In genomic region chr4:140701716-140702561, GRCm38 (mm10) we compare ENCODE assay signal across 8 mouse cellular contexts. TPM values are rescaled to one million over a fixed set of nuclear protein-coding genes. Genes with fewer than 3 reads are reported as not detected.
A peak's percentile ranks its signal among the peaks of the same experiment; 100 is the strongest.
DNase-seq lines count a peak whose midpoint lies in the region; ATAC-seq and TF ChIP-seq lines count a peak whose summit lies in the region.

No protein-coding gene starts in this region.

- no peak for TF ChIP-seq CTCF in heart, adult 2 months (IDR thresholded peaks at IDR 0.05)
- TF ChIP-seq CTCF in stomach, postnatal 0 days (IDR thresholded peaks at IDR 0.05; ENCODE audit: low read depth), result no peak

- H3K36me3 ChIP-seq in heart, adult 2 months (ENCODE audit: control insufficient read depth, insufficient read depth, low read length), result no peaks in the 10 kb centered on the region
- H3K36me3 ChIP-seq in heart, embryonic 10.5 days, result peaks cover 26% of the 10 kb centered on the region
- peaks cover 26% of the 10 kb centered on the region for H3K36me3 ChIP-seq in midbrain, embryonic 12.5 days
- no peaks in the 10 kb centered on the region for H3K36me3 ChIP-seq in stomach, postnatal 0 days (ENCODE audit: control insufficient read depth, insufficient read depth, low read length)

- no peaks in the 10 kb centered on the region for H3K79me2 ChIP-seq in heart, adult 2 months (replicated peaks; ENCODE audit: control insufficient read depth, insufficient read depth, low read length)

- peak; percentile 35; the same call in 1 of the 2 replicates for ATAC-seq in midbrain, embryonic 12.5 days (ENCODE audit: low FRiP score, low read depth)
- peak; percentile 4; the same call in 1 of the 2 replicates for ATAC-seq in stomach, postnatal 0 days (ENCODE audit: low FRiP score, low TSS enrichment)

- H3K27ac ChIP-seq in heart, adult 2 months, result peak overlapping the region; percentile 77
- peak overlapping the region; percentile 98 for H3K27ac ChIP-seq in heart, embryonic 10.5 days
- peak overlapping the region; percentile 100 for H3K27ac ChIP-seq in midbrain, embryonic 12.5 days (replicated peaks)
- peak overlapping the region; percentile 95 for H3K27ac ChIP-seq in stomach, postnatal 0 days (replicated peaks)

- TF ChIP-seq EP300 in heart, adult 2 months (IDR thresholded peaks at IDR 0.05; ENCODE audit: insufficient read depth, low read depth, low read length), result no peak
- TF ChIP-seq EP300 in stomach, postnatal 0 days (optimal IDR thresholded peaks at IDR 0.05), result no peak

- peak overlapping the region; percentile 77 for H3K9ac ChIP-seq in heart, adult 2 months (ENCODE audit: low read depth, low read length)
- peak overlapping the region; percentile 99 for H3K9ac ChIP-seq in midbrain, embryonic 12.5 days (replicated peaks)
- peak overlapping the region; percentile 88 for H3K9ac ChIP-seq in stomach, postnatal 0 days (ENCODE audit: low read length)

- TF ChIP-seq POLR2A in heart, adult 2 months (IDR thresholded peaks at IDR 0.05; ENCODE audit: insufficient read depth, low read depth, low read length), result no peak

- intact Hi-C loops in heart, adult 2 months (cut with DNase I), result loop anchor here (1.0 kb wide), 1 partner anchor 40 kb away; no protein-coding TSS in a partner anchor

- peak; percentile 61 to 64 for DNase-seq in heart, adult 2 months
- DNase-seq in heart, adult 9 months (ENCODE audit: low spot score in 2 of 2), result no peak
- peak; percentile 53 for DNase-seq in adrenal gland, postnatal 10 days
- DNase-seq in heart, embryonic 10.5 days (ENCODE audit: low spot score), result no peak
- DNase-seq in kidney, postnatal 25 days, result peak; percentile 27 to 67
- DNase-seq in stomach, postnatal 0 days (ENCODE audit: low spot score), result peak; percentile 56
- DNase-seq in urinary bladder, postnatal 10 days (ENCODE audit: low spot score), result no peak

- peaks cover 5% of the 10 kb centered on the region for H3K4me1 ChIP-seq in heart, adult 2 months (ENCODE audit: control insufficient read depth, insufficient read depth, low read length)
- H3K4me1 ChIP-seq in heart, embryonic 10.5 days, result peaks cover 44% of the 10 kb centered on the region
- peaks cover 44% of the 10 kb centered on the region for H3K4me1 ChIP-seq in midbrain, embryonic 12.5 days
- H3K4me1 ChIP-seq in stomach, postnatal 0 days (replicated peaks; ENCODE audit: control insufficient read depth, insufficient read depth), result peaks cover 2% of the 10 kb centered on the region; the same call in 1 of the 2 replicates

- H3K27me3 ChIP-seq in heart, adult 2 months (ENCODE audit: control insufficient read depth, insufficient read depth, low read length), result no peaks in the 10 kb centered on the region
- H3K27me3 ChIP-seq in heart, embryonic 10.5 days (ENCODE audit: insufficient read depth, poor library complexity, severe bottlenecking), result peaks cover 25% of the 10 kb centered on the region
- H3K27me3 ChIP-seq in midbrain, embryonic 12.5 days, result peaks cover 33% of the 10 kb centered on the region
- H3K27me3 ChIP-seq in stomach, postnatal 0 days (ENCODE audit: control insufficient read depth, insufficient read depth, low read length), result no peaks in the 10 kb centered on the region

- no peaks in the 10 kb centered on the region for H3K9me3 ChIP-seq in heart, embryonic 10.5 days
- no peaks in the 10 kb centered on the region for H3K9me3 ChIP-seq in midbrain, embryonic 12.5 days
- H3K9me3 ChIP-seq in stomach, postnatal 0 days (ENCODE audit: control insufficient read depth, low read length), result no peaks in the 10 kb centered on the region

- peak overlapping the region; percentile 90 for H3K4me3 ChIP-seq in heart, adult 2 months
- H3K4me3 ChIP-seq in heart, embryonic 10.5 days, result peak overlapping the region; percentile 96
- peak overlapping the region; percentile 97 for H3K4me3 ChIP-seq in midbrain, embryonic 12.5 days
- H3K4me3 ChIP-seq in stomach, postnatal 0 days (ENCODE audit: low read depth, low read length), result peak overlapping the region; percentile 75

- 2% methylated on average over 95 of the region's 107 CpGs for WGBS in heart, adult 2 months
- WGBS in heart, embryonic 10.5 days, result 6% methylated on average over 86 of the region's 107 CpGs
- under 1% methylated on average over 44 of the region's 107 CpGs for WGBS in midbrain, embryonic 12.5 days
- WGBS in stomach, postnatal 0 days, result under 1% methylated on average over 49 of the region's 107 CpGs

- peak overlapping the region; percentile 82 for H3K4me2 ChIP-seq in midbrain, embryonic 12.5 days (replicated peaks)
- peak overlapping the region; percentile 91 for H3K4me2 ChIP-seq in stomach, postnatal 0 days (replicated peaks; ENCODE audit: low read depth)

RNA-seq across cellular contexts. Expression of gene Rcc2, which starts 1.6 kb away (rescaled TPM):
- 10 to 100 TPM; 13.7 to 14.2 TPM for total RNA-seq in heart, adult 2 months (2021)
- 12.4 and 14.1 TPM in 2 replicates for polyA plus RNA-seq in heart, adult 2 months (2012; rRNA removed)
- total RNA-seq in adrenal gland, postnatal 10 days (2021), result 10 to 100 TPM; 69.2 to 74.3 TPM
- polyA plus RNA-seq in heart, embryonic 10.5 days (2016; fragmentation: Nextera tagmentation; extraction: Ambion mirVana), result 18.0 and 29.0 TPM in 2 replicates
- 72.2 and 75.5 TPM in 2 replicates for polyA plus RNA-seq in midbrain, embryonic 12.5 days (2016; fragmentation: Nextera tagmentation; extraction: Ambion mirVana)
- 18.9 and 20.4 TPM in 2 replicates for polyA plus RNA-seq in stomach, postnatal 0 days (2015; fragmentation: Nextera tagmentation; extraction: Ambion mirVana)

RNA-seq across cellular contexts. Expression of gene Arhgef10l, which starts 36.1 kb away (rescaled TPM):
- 10 to 100 TPM; 61.0 to 74.4 TPM for total RNA-seq in heart, adult 2 months (2021)
- 54.7 and 75.6 TPM in 2 replicates for polyA plus RNA-seq in heart, adult 2 months (2012; rRNA removed)
- 10 to 100 TPM; 17.5 to 25.7 TPM for total RNA-seq in adrenal gland, postnatal 10 days (2021)
- polyA plus RNA-seq in heart, embryonic 10.5 days (2016; fragmentation: Nextera tagmentation; extraction: Ambion mirVana), result 13.3 and 14.9 TPM in 2 replicates
- polyA plus RNA-seq in midbrain, embryonic 12.5 days (2016; fragmentation: Nextera tagmentation; extraction: Ambion mirVana), result 34.2 and 36.5 TPM in 2 replicates
- polyA plus RNA-seq in stomach, postnatal 0 days (2015; fragmentation: Nextera tagmentation; extraction: Ambion mirVana), result 11.3 and 12.7 TPM in 2 replicates

RNA-seq across cellular contexts. Expression of gene Padi6, which starts 40.5 kb away (rescaled TPM):
- total RNA-seq in heart, adult 2 months (2021), result not detected
- polyA plus RNA-seq in heart, adult 2 months (2012; rRNA removed), result not detected in 2 replicates
- under 1 TPM in 1 of 2 experiments, not detected in 1; 0.55 TPM for total RNA-seq in adrenal gland, postnatal 10 days (2021)
- polyA plus RNA-seq in heart, embryonic 10.5 days (2016; fragmentation: Nextera tagmentation; extraction: Ambion mirVana), result not detected in 2 replicates
- polyA plus RNA-seq in midbrain, embryonic 12.5 days (2016; fragmentation: Nextera tagmentation; extraction: Ambion mirVana), result not detected in 2 replicates
- polyA plus RNA-seq in stomach, postnatal 0 days (2015; fragmentation: Nextera tagmentation; extraction: Ambion mirVana), result not detected in 2 replicates

Comparison
In these comparisons a context has a peak if more than half of its experiments do, and no peak if none do; other contexts are left out.
1. DNase-seq: peak in heart, adult 2 months (2 of 2), adrenal gland, postnatal 10 days (single experiment), kidney, postnatal 25 days (2 of 2) and stomach, postnatal 0 days (single experiment); none in heart, adult 9 months (0 of 2), heart, embryonic 10.5 days (single experiment) and urinary bladder, postnatal 10 days (single experiment).
2. Peak in every context shown above with its lines, with median percentiles within 50 percentile points of each other: H3K27ac ChIP-seq, H3K4me3 ChIP-seq and H3K9ac ChIP-seq.